Mouse (Mus musculus): Measurements from ENCODE around the gene Gm10563. TPM values are rescaled to one million over a fixed set of nuclear protein-coding genes. Genes with fewer than 3 reads are reported as not detected.
"Not testable (repeated sequence)": the region's sequence is repeated elsewhere in the genome, so short reads cannot be mapped to it uniquely, and the experiment has no call there.

The Gm10563 gene
- total RNA-seq, 2 experiments from 2014 or later: not detected

- intact Hi-C loops (cut with DNase I): loop anchor here (1.0 kb wide), 1 partner anchor 23 kb away; the partner anchor contains the start of gene Cdk11b
- peak; percentile 91 to 100 for DNase-seq
Observed at GRCm38 (mm10) chr4:155601091-155601996, 43.9 kb downstream of the Gm10563 start, which contains the start of gene Slc35e2. Gene Slc35e2 (plus strand): TSS chr4:155601416.

- intact Hi-C loops (cut with DNase I): no loop called here
- no peak for DNase-seq
Observed at GRCm38 (mm10) chr4:155599901-155600825, 45.0 kb downstream of the Gm10563 start.

- DNase-seq: no peak
- intact Hi-C loops (cut with DNase I): no loop called here
Observed at GRCm38 (mm10) chr4:155598536-155598935, 46.7 kb downstream of the Gm10563 start.

- DNase-seq: no peak
- intact Hi-C loops (cut with DNase I): no loop called here
Observed at GRCm38 (mm10) chr4:155596606-155597005, 48.6 kb downstream of the Gm10563 start.

GRCm38 (mm10) chr4:155595777-155596176 lies 49.4 kb downstream of the Gm10563 start:
- DNase-seq: no peak
- intact Hi-C loops (cut with DNase I): no loop called here

- intact Hi-C loops (cut with DNase I): no loop called here
- no peak for DNase-seq
Observed at GRCm38 (mm10) chr4:155593780-155594179, 51.4 kb downstream of the Gm10563 start.

GRCm38 (mm10) chr4:155591012-155591719 lies 54.0 kb downstream of the Gm10563 start:
- intact Hi-C loops (cut with DNase I): no loop called here
- no peak for DNase-seq

GRCm38 (mm10) chr4:155589356-155589755 lies 55.9 kb downstream of the Gm10563 start:
- DNase-seq: no peak
- intact Hi-C loops (cut with DNase I): no loop called here

GRCm38 (mm10) chr4:155582279-155582905 lies 62.8 kb downstream of the Gm10563 start:
- intact Hi-C loops (cut with DNase I): no loop called here
- no peak for DNase-seq

GRCm38 (mm10) chr4:155580420-155580819 lies 64.8 kb downstream of the Gm10563 start:
- intact Hi-C loops (cut with DNase I): loop anchor here (1.0 kb wide), 1 partner anchor 99 kb away; no protein-coding TSS in a partner anchor
- peak; percentile 59 to 75 for DNase-seq

GRCm38 (mm10) chr4:155578336-155579125 lies 66.7 kb downstream of the Gm10563 start:
- peak; percentile 64 to 75 for DNase-seq

GRCm38 (mm10) chr4:155577741-155578140 lies 67.5 kb downstream of the Gm10563 start:
- intact Hi-C loops (cut with DNase I): no loop called here
- no peak for DNase-seq

More at GRCm38 (mm10) chr4:155578336-155579125, 66.7 kb downstream of the Gm10563 start:
- intact Hi-C loops (cut with DNase I): no loop called here

GRCm38 (mm10) chr4:155577132-155577531 lies 68.1 kb downstream of the Gm10563 start:
- DNase-seq: peak in 1 of 2 experiments; percentile 20
- intact Hi-C loops (cut with DNase I): no loop called here

GRCm38 (mm10) chr4:155575521-155575920 lies 69.7 kb downstream of the Gm10563 start:
- intact Hi-C loops (cut with DNase I): no loop called here
- DNase-seq: no peak

- no peak for DNase-seq
- intact Hi-C loops (cut with DNase I): no loop called here
Observed at GRCm38 (mm10) chr4:155574931-155575330, 70.3 kb downstream of the Gm10563 start.

GRCm38 (mm10) chr4:155573876-155574275 lies 71.3 kb downstream of the Gm10563 start:
- DNase-seq: no peak
- intact Hi-C loops (cut with DNase I): no loop called here

GRCm38 (mm10) chr4:155573155-155573554 lies 72.1 kb downstream of the Gm10563 start:
- intact Hi-C loops (cut with DNase I): no loop called here
- no peak for DNase-seq

- intact Hi-C loops (cut with DNase I): no loop called here
- DNase-seq: no peak
Observed at GRCm38 (mm10) chr4:155571442-155571841, 73.8 kb downstream of the Gm10563 start.

- intact Hi-C loops (cut with DNase I); DNase-seq: not testable (repeated sequence)
Observed at GRCm38 (mm10) chr4:155570315-155570714, 74.9 kb downstream of the Gm10563 start.
